Mouse (Mus musculus) naive thymus-derived CD4-positive, alpha-beta T cell, adult 2 months (primary cell): ENCODE measurements around the gene Galk1.
"Not testable (repeated sequence)": the region's sequence is repeated elsewhere in the genome, so short reads cannot be mapped to it uniquely, and the experiment has no call there.

ENCODE experiments used
- DNase-seq: peaks from one replicate; pipeline ENCODE4 v3.0.0-alpha.2; 2011; ENCODE audit warnings: low read depth

Gene Galk1

GRCm38 (mm10) chr11:116030898-116031845 lies 18.7 kb upstream of the Galk1 start:
- DNase-seq = no peak

- peak; percentile 98 for DNase-seq
Measured at GRCm38 (mm10) chr11:116030088-116030897, 17.8 kb upstream of the Galk1 start, which contains the start of gene Unk. Unk (plus strand) TSS chr11:116030322.

- no peak for DNase-seq
Measured at GRCm38 (mm10) chr11:116029086-116029865, 16.8 kb upstream of the Galk1 start.

DNA sequence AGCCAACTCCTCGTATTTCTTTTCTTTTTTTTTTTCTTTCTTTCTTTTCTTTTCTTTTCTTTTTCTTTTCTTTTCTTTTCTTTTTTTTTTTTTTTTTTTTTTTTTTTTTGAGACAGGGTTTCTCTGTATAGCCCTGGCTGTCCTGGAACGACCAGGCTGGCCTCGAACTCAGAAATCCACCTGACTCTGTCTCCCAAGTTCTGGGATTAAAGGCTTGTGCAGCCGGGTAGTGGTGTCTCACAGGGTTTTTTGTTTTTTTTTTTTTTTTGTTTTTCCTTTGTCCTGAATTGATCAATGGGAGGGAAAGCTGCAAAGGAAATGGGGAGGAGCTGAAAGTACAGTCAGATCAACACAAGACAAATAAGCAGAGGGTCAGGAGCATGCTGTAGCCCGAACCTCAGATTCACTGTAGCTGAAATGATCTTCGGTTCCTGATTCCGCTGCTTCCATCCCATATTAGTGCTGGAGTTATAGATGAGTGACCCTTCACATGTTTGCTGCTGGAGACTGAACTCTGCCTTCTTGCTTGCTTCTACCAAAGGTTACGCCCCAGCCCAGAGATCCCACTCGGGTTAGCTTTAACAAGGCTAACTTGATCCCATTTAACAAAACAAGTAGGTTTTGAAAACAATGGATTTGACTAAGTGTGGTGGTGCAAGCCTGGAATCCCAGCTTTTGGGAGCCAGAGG lies 15.8 kb upstream of the Galk1 start:
- no peak for DNase-seq

GRCm38 (mm10) chr11:116027756-116028155 lies 15.2 kb upstream of the Galk1 start, which contains the start of gene H3f3b:
H3f3b (minus strand) TSS chr11:116027962.
- DNase-seq = no peak

DNA sequence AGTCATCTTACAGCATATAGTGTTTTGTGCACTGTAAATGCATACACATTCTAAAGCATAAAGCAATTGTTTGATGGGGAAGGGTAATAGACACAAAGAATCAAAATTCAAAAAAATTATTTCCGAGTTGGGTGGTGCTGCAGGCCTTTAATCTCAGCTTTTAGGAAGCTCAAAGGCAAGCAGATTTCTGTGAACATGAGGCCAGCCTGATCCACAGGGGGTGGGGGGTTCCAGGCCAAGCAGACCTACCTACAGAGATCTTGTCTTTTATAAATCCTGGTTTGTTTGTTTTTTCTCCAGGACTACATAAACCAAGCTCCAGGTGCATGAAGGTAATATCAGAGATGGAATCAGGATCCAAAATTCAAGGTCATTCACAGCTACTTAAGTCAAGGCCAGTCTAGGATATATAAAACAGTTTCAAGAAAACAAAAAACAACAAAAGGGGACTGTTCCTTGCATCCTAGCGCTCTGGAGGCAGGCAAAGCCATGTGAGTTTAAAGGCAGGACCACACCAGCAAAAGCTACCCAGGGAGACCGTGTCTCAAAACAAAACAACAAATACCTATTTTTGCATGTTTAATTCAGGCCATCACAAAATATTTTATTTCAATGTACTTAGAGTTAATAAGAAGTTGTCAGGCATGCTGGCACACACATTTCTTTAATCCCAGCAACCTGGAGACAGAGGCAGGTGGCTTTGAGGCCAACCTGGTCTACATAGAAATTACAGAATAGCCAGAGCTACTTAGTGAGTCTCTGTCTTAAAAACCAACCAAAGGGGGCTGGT lies 12.7 kb upstream of the Galk1 start:
- DNase-seq = no peak

GRCm38 (mm10) chr11:116024356-116024808 lies 11.9 kb upstream of the Galk1 start:
- peak; percentile 99 for DNase-seq

GRCm38 (mm10) chr11:116023771-116024355 lies 11.3 kb upstream of the Galk1 start:
- no peak for DNase-seq

GRCm38 (mm10) chr11:116023074-116023770 lies 10.7 kb upstream of the Galk1 start:
- peak; percentile 57 for DNase-seq

DNA sequence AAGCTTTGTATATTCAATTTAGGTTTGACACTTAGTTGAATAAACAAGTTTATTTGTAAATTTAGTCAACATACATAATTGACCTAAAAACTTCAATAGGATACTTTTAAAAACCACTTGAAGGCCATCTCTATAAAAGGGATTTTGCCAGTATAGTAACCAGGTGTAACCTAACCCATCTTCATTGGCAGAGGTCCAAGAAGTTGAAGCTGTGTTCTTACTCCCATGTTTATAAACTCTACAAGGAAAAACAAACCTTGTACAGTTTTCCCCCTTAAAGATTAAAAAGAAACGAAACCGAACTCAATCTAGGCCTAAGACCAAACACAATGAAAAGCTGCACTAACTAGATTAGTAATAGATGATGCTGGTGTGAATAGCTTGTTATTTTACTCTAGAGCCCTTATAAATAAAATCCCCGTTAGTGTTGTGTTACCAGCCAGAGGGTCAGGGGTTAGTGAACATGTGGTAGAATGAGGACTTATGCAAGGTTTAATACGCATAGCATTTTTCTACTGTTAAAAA lies 9.8 kb upstream of the Galk1 start:
- peak; percentile 53 for DNase-seq

- peak; percentile 57 for DNase-seq
Measured at GRCm38 (mm10) chr11:116021328-116022220, 9.1 kb upstream of the Galk1 start.

DNA sequence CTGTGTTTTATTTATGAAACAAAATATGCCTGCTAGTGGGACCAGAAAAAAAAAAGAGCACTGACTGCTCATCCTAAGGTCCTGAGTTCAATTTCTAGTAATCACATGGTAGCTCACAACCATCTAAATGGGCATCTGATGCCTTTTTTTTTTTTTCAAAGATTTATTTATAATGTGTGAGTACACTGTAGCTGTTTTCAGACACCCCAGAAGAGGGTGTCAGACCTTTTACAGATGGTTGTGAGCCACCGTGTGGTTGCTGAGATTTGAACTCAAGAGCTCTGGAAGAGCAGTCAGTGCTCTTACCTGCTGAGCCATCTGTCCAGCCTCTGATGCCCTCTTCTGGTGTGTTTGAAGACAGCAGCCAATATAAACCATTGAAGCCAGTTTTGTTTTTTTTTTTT lies 8.0 kb upstream of the Galk1 start:
- DNase-seq = peak; percentile 68

DNA sequence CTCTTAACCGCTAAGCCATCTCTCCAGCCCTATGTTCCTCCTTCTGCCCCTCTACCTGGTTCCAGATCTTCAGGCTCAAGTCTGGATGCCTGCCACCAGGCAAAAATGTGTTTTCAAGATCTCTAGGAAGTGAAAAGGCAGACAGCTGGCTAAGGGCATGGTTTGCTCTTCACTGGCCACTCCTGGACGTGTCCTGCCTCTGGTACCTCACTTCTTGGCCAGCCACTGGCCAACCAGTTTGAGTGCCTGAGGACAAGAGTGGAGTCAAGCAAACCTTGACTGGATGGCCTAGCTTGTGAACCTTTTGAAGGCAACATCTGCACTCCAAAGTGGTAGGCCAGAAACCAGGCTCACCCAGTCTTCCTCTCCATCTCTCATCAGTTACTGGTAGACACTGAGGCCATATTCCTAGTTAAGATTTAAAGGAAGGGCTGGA lies 7.5 kb upstream of the Galk1 start:
- DNase-seq = peak; percentile 66

DNA sequence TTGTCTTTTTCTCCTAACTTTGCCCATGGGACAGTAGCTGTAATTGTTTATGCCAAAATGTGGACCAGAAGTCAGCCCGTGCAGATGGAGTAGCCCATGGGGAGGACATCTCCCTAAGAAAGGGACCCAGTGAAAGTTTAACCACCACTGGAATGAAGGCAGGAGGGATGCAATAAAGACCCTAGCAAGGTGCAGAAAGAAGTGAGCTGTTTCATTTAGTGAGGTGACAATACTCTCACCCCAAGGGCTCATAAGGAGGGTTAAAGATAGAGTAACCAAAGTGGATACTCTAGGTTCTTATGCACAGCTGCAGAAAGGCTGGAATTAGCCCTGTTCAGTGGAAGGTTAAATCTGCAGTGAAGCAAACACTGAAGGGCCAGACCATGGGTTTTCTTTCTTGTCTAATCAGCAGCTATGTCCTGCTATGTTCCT lies 6.9 kb upstream of the Galk1 start:
- peak; percentile 56 for DNase-seq

DNA sequence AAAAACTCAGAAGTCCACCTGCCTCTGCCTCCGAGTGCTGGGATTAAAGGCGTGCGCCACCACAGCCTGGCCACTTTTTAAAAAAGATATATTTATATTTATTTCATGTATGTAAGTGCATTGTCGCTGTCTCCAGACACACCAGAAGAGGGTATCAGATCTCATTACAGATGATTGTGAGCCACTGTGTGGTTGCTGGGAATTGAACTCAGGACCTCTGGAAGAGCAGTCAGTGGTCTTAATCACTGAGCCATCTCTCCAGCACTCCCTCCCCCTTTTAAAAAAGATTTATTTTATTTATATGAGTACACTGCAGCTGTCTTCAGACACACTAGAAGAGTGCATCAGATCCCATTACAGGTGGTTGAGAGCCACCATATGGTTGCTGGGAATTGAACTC lies 6.3 kb upstream of the Galk1 start:
- DNase-seq = not testable (repeated sequence)

DNA sequence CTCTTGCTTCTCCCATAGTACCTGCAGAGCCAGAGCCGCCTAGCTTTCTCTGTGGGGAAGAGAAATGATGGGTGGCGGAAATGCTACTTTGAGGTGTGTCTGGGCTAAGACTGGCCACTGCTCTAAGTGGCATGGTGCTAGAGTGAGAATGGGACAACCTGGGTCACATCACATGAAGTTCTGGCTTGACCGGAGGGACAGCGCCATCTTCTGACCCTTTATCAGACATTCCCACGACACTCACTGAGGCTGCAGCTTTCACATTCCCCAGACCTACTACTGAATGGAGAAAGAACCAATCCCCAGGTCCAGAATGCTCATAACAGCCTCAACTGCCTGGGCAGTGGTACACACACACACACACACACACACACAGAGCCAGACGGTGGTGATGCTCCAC lies 5.6 kb upstream of the Galk1 start:
- DNase-seq = peak; percentile 61

DNA sequence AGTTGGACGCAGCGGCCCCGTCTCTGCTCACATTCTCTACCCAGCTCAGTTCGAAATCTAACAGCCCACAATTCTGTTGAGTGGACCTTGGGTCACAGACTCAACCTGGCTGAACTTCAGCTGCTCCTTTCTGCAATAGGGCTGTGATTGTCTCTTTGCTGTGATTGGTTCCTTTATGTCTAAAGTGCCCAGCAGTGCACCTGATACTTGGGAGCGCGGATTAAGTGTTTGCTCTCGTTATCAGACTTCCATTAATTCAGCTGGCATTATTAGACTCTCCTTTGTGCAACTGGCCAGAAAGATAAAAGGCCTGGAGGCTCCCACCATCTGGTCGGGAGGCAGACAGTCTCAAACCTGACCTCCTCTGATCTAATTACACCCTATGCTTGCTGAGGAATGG lies 2.3 kb upstream of the Galk1 start:
- no peak for DNase-seq
